Mouse (Mus musculus) intestine, embryonic 15.5 days (tissue): Measurements from ENCODE around the gene Hace1. TPM values are rescaled to one million over a fixed set of nuclear protein-coding genes. Genes with fewer than 3 reads are reported as not detected.

Source experiments
- polyA plus RNA-seq: library from polyadenylated mRNA; unstranded; fragments of >200 nt; fragmentation: Nextera tagmentation; extraction: Ambion mirVana; gene quantifications from 2 replicates; pipeline ENCODE4 v1.2.1, GENCODE M21; 2015

Gene Hace1
- polyA plus RNA-seq, 1 experiment from 2014 or later: 15.5 TPM

Other genes starting within 250 kb of the Hace1 start
- 4.1 and 4.8 TPM in 2 replicates for gene Bves, start 242.1 kb upstream of the Hace1 start, polyA plus RNA-seq
- 0.92 and 1.2 TPM in 2 replicates for gene Lin28b, start 91.4 kb upstream of the Hace1 start, polyA plus RNA-seq